Mouse (Mus musculus): ENCODE measurements around the gene Arhgap42. TPM values are rescaled to one million over a fixed set of nuclear protein-coding genes. Genes with fewer than 3 reads are reported as not detected.

Arhgap42 gene
- polyA plus RNA-seq, 1 experiment, result 8.3 TPM

GRCm38 (mm10) chr9:9188167-9188566 lies 50.7 kb downstream of the Arhgap42 start:
- Histone ChIP-seq H3K4me2 (ENCODE audit: low read depth) (no peak overlapping the region), H3K79me2 (ENCODE audit: control insufficient read depth, insufficient read depth) (peaks cover 93% of the 10 kb centered on the region), H3ac (ENCODE audit: control insufficient read depth, insufficient read length) (no peak overlapping the region), H3K4me3 (no peak overlapping the region), H3K36me3 (ENCODE audit: control insufficient read depth, insufficient read depth) (peaks cover 4% of the 10 kb centered on the region), H3K27me3 (ENCODE audit: control insufficient read depth, insufficient read depth, insufficient read length) (no peaks in the 10 kb centered on the region)
- TF ChIP-seq MYOD1 (IDR thresholded peaks at IDR 0.05; ENCODE audit: control insufficient read depth in 1 of 3, insufficient read length in 2 of 3, low read depth in 2 of 3) (no peak), TCF12 (IDR thresholded peaks at IDR 0.05; ENCODE audit: insufficient read depth, poor library complexity, severe bottlenecking) (no peak), MYOG (IDR thresholded peaks at IDR 0.05; ENCODE audit: control insufficient read depth in 1 of 3, insufficient read depth in 1 of 3, insufficient read length in 2 of 3, low read depth in 2 of 3) (no peak), SRF (IDR thresholded peaks at IDR 0.05; ENCODE audit: control insufficient read depth, insufficient read length, low read depth) (no peak), E2F4 (IDR thresholded peaks at IDR 0.05; ENCODE audit: insufficient read depth) (no peak), CEBPB (IDR thresholded peaks at IDR 0.05; ENCODE audit: insufficient read depth, poor library complexity, severe bottlenecking) (no peak), POLR2A (IDR thresholded peaks at IDR 0.05; ENCODE audit: insufficient read length, low read depth) (no peak), POLR2AphosphoS2 (IDR thresholded peaks at IDR 0.05; ENCODE audit: insufficient read length, low read depth) (no peak), MAX (IDR thresholded peaks at IDR 0.05; ENCODE audit: low read depth) (no peak), TCF3 (IDR thresholded peaks at IDR 0.05; ENCODE audit: insufficient read length, low read depth) (no peak), REST (IDR thresholded peaks at IDR 0.05; ENCODE audit: insufficient read depth, insufficient read length) (no peak), USF1 (IDR thresholded peaks at IDR 0.05; ENCODE audit: low read depth) (no peak)

GRCm38 (mm10) chr9:9177745-9178144 lies 61.2 kb downstream of the Arhgap42 start:
- Histone ChIP-seq H3ac (ENCODE audit: control insufficient read depth, insufficient read length) (no peak overlapping the region), H3K79me2 (ENCODE audit: control insufficient read depth, insufficient read depth) (peaks cover 67% of the 10 kb centered on the region), H3K27me3 (ENCODE audit: control insufficient read depth, insufficient read depth, insufficient read length) (no peaks in the 10 kb centered on the region), H3K4me3 (no peak overlapping the region), H3K36me3 (ENCODE audit: control insufficient read depth, insufficient read depth) (peaks cover 10% of the 10 kb centered on the region), H3K4me2 (ENCODE audit: low read depth) (no peak overlapping the region)
- TF ChIP-seq MAX (IDR thresholded peaks at IDR 0.05; ENCODE audit: low read depth) (no peak), MYOG (IDR thresholded peaks at IDR 0.05; ENCODE audit: control insufficient read depth in 1 of 3, insufficient read depth in 1 of 3, insufficient read length in 2 of 3, low read depth in 2 of 3) (no peak), CEBPB (IDR thresholded peaks at IDR 0.05; ENCODE audit: insufficient read depth, poor library complexity, severe bottlenecking) (no peak), MYOD1 (IDR thresholded peaks at IDR 0.05; ENCODE audit: control insufficient read depth in 1 of 3, insufficient read length in 2 of 3, low read depth in 2 of 3) (no peak), TCF12 (IDR thresholded peaks at IDR 0.05; ENCODE audit: insufficient read depth, poor library complexity, severe bottlenecking) (no peak), POLR2AphosphoS2 (IDR thresholded peaks at IDR 0.05; ENCODE audit: insufficient read length, low read depth) (no peak), E2F4 (IDR thresholded peaks at IDR 0.05; ENCODE audit: insufficient read depth) (no peak)

- H3ac ChIP-seq (ENCODE audit: control insufficient read depth, insufficient read length), result no peak overlapping the region
- no peak overlapping the region for H3K4me2 ChIP-seq (ENCODE audit: low read depth)
- no peaks in the 10 kb centered on the region for H3K27me3 ChIP-seq (ENCODE audit: control insufficient read depth, insufficient read depth, insufficient read length)
- no peak overlapping the region for H3K4me3 ChIP-seq
- H3K79me2 ChIP-seq (ENCODE audit: control insufficient read depth, insufficient read depth), result peaks cover 63% of the 10 kb centered on the region
- TF ChIP-seq MAX (IDR thresholded peaks at IDR 0.05; ENCODE audit: low read depth) (no peak), REST (IDR thresholded peaks at IDR 0.05; ENCODE audit: insufficient read depth, insufficient read length) (no peak), USF1 (IDR thresholded peaks at IDR 0.05; ENCODE audit: low read depth) (no peak), SRF (IDR thresholded peaks at IDR 0.05; ENCODE audit: control insufficient read depth, insufficient read length, low read depth) (no peak), MYOD1 (IDR thresholded peaks at IDR 0.05; ENCODE audit: control insufficient read depth in 1 of 3, insufficient read length in 2 of 3, low read depth in 2 of 3) (no peak)
- peaks cover 10% of the 10 kb centered on the region for H3K36me3 ChIP-seq (ENCODE audit: control insufficient read depth, insufficient read depth)
Measured at GRCm38 (mm10) chr9:9174924-9175323, 64.0 kb downstream of the Arhgap42 start.

- no peak overlapping the region for H3K4me3 ChIP-seq
- no peak overlapping the region for H3K4me2 ChIP-seq (ENCODE audit: low read depth)
- no peak overlapping the region for H3ac ChIP-seq (ENCODE audit: control insufficient read depth, insufficient read length)
- H3K36me3 ChIP-seq (ENCODE audit: control insufficient read depth, insufficient read depth), result peaks cover 10% of the 10 kb centered on the region
- H3K79me2 ChIP-seq (ENCODE audit: control insufficient read depth, insufficient read depth), result peaks cover 59% of the 10 kb centered on the region
- TF ChIP-seq MYOD1 (IDR thresholded peaks at IDR 0.05; ENCODE audit: control insufficient read depth in 1 of 3, insufficient read length in 2 of 3, low read depth in 2 of 3) (no peak), TCF3 (IDR thresholded peaks at IDR 0.05; ENCODE audit: insufficient read length, low read depth) (no peak), MAX (IDR thresholded peaks at IDR 0.05; ENCODE audit: low read depth) (no peak), SRF (IDR thresholded peaks at IDR 0.05; ENCODE audit: control insufficient read depth, insufficient read length, low read depth) (no peak), REST (IDR thresholded peaks at IDR 0.05; ENCODE audit: insufficient read depth, insufficient read length) (no peak), USF1 (IDR thresholded peaks at IDR 0.05; ENCODE audit: low read depth) (no peak), POLR2AphosphoS2 (IDR thresholded peaks at IDR 0.05; ENCODE audit: insufficient read length, low read depth) (no peak), CEBPB (IDR thresholded peaks at IDR 0.05; ENCODE audit: insufficient read depth, poor library complexity, severe bottlenecking) (no peak), E2F4 (IDR thresholded peaks at IDR 0.05; ENCODE audit: insufficient read depth) (no peak), MYOG (IDR thresholded peaks at IDR 0.05; ENCODE audit: control insufficient read depth in 1 of 3, insufficient read depth in 1 of 3, insufficient read length in 2 of 3, low read depth in 2 of 3) (no peak), TCF12 (IDR thresholded peaks at IDR 0.05; ENCODE audit: insufficient read depth, poor library complexity, severe bottlenecking) (no peak), POLR2A (IDR thresholded peaks at IDR 0.05; ENCODE audit: insufficient read length, low read depth) (no peak)
- H3K27me3 ChIP-seq (ENCODE audit: control insufficient read depth, insufficient read depth, insufficient read length), result no peaks in the 10 kb centered on the region
Measured at GRCm38 (mm10) chr9:9174206-9174605, 64.7 kb downstream of the Arhgap42 start.

- H3K27me3 ChIP-seq (ENCODE audit: control insufficient read depth, insufficient read depth, insufficient read length), result no peaks in the 10 kb centered on the region
Measured at GRCm38 (mm10) chr9:9173091-9173490, 65.8 kb downstream of the Arhgap42 start.

More at GRCm38 (mm10) chr9:9173091-9173490, 65.8 kb downstream of the Arhgap42 start:
- Histone ChIP-seq H3K79me2 (ENCODE audit: control insufficient read depth, insufficient read depth) (peaks cover 68% of the 10 kb centered on the region), H3ac (ENCODE audit: control insufficient read depth, insufficient read length) (no peak overlapping the region), H3K4me3 (no peak overlapping the region), H3K36me3 (ENCODE audit: control insufficient read depth, insufficient read depth) (peaks cover 5% of the 10 kb centered on the region), H3K4me2 (ENCODE audit: low read depth) (no peak overlapping the region)
- no peak for TF ChIP-seq REST (IDR thresholded peaks at IDR 0.05; ENCODE audit: insufficient read depth, insufficient read length)
- no peak for TF ChIP-seq USF1 (IDR thresholded peaks at IDR 0.05; ENCODE audit: low read depth)
- no peak for TF ChIP-seq POLR2A (IDR thresholded peaks at IDR 0.05; ENCODE audit: insufficient read length, low read depth)
- no peak for TF ChIP-seq TCF3 (IDR thresholded peaks at IDR 0.05; ENCODE audit: insufficient read length, low read depth)
- no peak for TF ChIP-seq E2F4 (IDR thresholded peaks at IDR 0.05; ENCODE audit: insufficient read depth)
- no peak for TF ChIP-seq SRF (IDR thresholded peaks at IDR 0.05; ENCODE audit: control insufficient read depth, insufficient read length, low read depth)
- TF ChIP-seq MYOD1 (IDR thresholded peaks at IDR 0.05; ENCODE audit: control insufficient read depth in 1 of 3, insufficient read length in 2 of 3, low read depth in 2 of 3), result no peak
- no peak for TF ChIP-seq MAX (IDR thresholded peaks at IDR 0.05; ENCODE audit: low read depth)
- no peak for TF ChIP-seq MYOG (IDR thresholded peaks at IDR 0.05; ENCODE audit: control insufficient read depth in 1 of 3, insufficient read depth in 1 of 3, insufficient read length in 2 of 3, low read depth in 2 of 3)
- TF ChIP-seq TCF12 (IDR thresholded peaks at IDR 0.05; ENCODE audit: insufficient read depth, poor library complexity, severe bottlenecking), result no peak
- no peak for TF ChIP-seq POLR2AphosphoS2 (IDR thresholded peaks at IDR 0.05; ENCODE audit: insufficient read length, low read depth)
- TF ChIP-seq CEBPB (IDR thresholded peaks at IDR 0.05; ENCODE audit: insufficient read depth, poor library complexity, severe bottlenecking), result no peak

Measured in myocyte (in vitro differentiated cells).